8 mouse cellular contexts compared by ENCODE assay signal in the genomic region with DNA sequence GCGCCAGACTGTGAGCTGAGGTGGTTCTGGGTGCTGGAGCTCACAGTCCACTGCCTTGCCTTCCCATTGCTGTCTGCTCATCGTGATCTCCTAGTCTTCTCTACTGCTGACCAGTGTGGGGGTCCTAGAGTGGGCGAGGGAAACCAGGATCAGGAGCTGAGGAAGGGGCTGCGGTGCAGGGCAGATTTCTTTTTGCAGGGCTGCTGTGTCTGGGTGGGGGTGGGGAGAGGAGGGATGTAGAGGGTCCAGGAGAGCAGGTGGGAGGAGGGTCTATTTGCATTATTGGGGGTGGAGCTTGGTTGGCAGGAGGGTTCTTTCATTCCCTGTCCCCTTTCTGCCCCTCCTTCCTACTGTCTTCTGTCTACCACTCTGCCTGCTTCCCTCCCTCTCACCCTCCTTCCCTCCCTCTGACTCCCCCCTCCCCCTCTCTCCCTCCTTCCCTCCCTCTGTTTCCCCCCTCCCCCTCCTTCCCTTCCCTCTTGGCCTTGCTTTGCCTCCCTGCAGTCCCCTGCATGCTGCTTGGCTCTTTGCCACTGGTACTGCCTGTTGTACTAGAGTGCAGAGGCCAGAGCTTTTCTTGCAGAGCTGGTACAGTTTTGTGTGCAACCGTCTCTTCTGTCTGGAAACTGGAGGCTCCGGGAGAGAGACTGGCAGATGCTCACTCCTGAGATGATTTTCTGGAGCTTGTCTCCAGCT. TPM values are rescaled to one million over a fixed set of nuclear protein-coding genes. Genes with fewer than 3 reads are reported as not detected.
DNase-seq lines count a peak whose midpoint lies in the region; ATAC-seq and TF ChIP-seq lines count a peak whose summit lies in the region.

No protein-coding gene starts in this region.

- H3K4me3 ChIP-seq in embryonic facial prominence, embryonic 13.5 days = no peak overlapping the region
- no peak overlapping the region for H3K4me3 ChIP-seq in hindbrain, postnatal 0 days (ENCODE audit: low read length)
- no peak overlapping the region for H3K4me3 ChIP-seq in liver, embryonic 11.5 days (ENCODE audit: low read depth, low read length)

- H3K9me3 ChIP-seq in embryonic facial prominence, embryonic 13.5 days = no peaks in the 10 kb centered on the region
- H3K9me3 ChIP-seq in hindbrain, postnatal 0 days (ENCODE audit: low read length) = no peaks in the 10 kb centered on the region
- no peaks in the 10 kb centered on the region for H3K9me3 ChIP-seq in liver, embryonic 11.5 days (ENCODE audit: control insufficient read depth, low read length)

- peak; percentile 15 for DNase-seq in heart, adult 8-10 months (ENCODE audit: low spot score)
- no peak for DNase-seq in heart, adult 9 months (ENCODE audit: low spot score in 2 of 2)
- peak; percentile 68 for DNase-seq in adrenal gland, adult 2 months
- DNase-seq in hindbrain, postnatal 0 days (ENCODE audit: low spot score) = peak; percentile 91
- no peak for DNase-seq in liver, embryonic 11.5 days (ENCODE audit: low spot score)
- peak; percentile 63 for DNase-seq in ovary, postnatal 36 days (ENCODE audit: low spot score)

- H3K27me3 ChIP-seq in embryonic facial prominence, embryonic 13.5 days = no peaks in the 10 kb centered on the region
- no peaks in the 10 kb centered on the region for H3K27me3 ChIP-seq in hindbrain, postnatal 0 days (ENCODE audit: insufficient read depth, low read length)
- no peaks in the 10 kb centered on the region for H3K27me3 ChIP-seq in liver, embryonic 11.5 days (replicated peaks; ENCODE audit: control insufficient read depth, insufficient read depth, low read length)

- ATAC-seq in embryonic facial prominence, embryonic 13.5 days (ENCODE audit: insufficient number of reproducible peaks, insufficient read depth, low FRiP score, low TSS enrichment, low read depth) = no peak
- peak; percentile 61 for ATAC-seq in hindbrain, postnatal 0 days
- no peak for ATAC-seq in liver, embryonic 11.5 days (replicated peaks; ENCODE audit: low FRiP score)
- ATAC-seq in megakaryocyte-erythroid progenitor cell, adult 5-6 weeks (replicated peaks; ENCODE audit: low FRiP score, low TSS enrichment, poor library complexity, severe bottlenecking) = no peak

- peak overlapping the region; percentile 18; the same call in 1 of the 2 replicates for H3K4me2 ChIP-seq in embryonic facial prominence, embryonic 13.5 days
- 0 out of 2 replicates have a peak overlapping the region, but pooled peaks have one; percentile 1 for H3K4me2 ChIP-seq in hindbrain, postnatal 0 days (ENCODE audit: low read depth, low read length)
- H3K4me2 ChIP-seq in liver, embryonic 11.5 days = 0 out of 2 replicates have a peak overlapping the region, but pooled peaks have one; percentile 0

- peak overlapping the region; percentile 63 for H3K27ac ChIP-seq in embryonic facial prominence, embryonic 13.5 days
- peak overlapping the region; percentile 69 for H3K27ac ChIP-seq in hindbrain, postnatal 0 days
- H3K27ac ChIP-seq in liver, embryonic 11.5 days (ENCODE audit: low read depth, low read length) = peak overlapping the region; percentile 45; the same call in 1 of the 2 replicates

- H3K4me1 ChIP-seq in embryonic facial prominence, embryonic 13.5 days = peaks cover 95% of the 10 kb centered on the region
- H3K4me1 ChIP-seq in hindbrain, postnatal 0 days (ENCODE audit: insufficient read depth, low read length) = peaks cover 76% of the 10 kb centered on the region
- peaks cover 76% of the 10 kb centered on the region for H3K4me1 ChIP-seq in liver, embryonic 11.5 days (replicated peaks; ENCODE audit: control insufficient read depth, insufficient read depth, low read length)

- peak overlapping the region; percentile 27; the same call in 1 of the 2 replicates for H3K9ac ChIP-seq in embryonic facial prominence, embryonic 13.5 days
- H3K9ac ChIP-seq in hindbrain, postnatal 0 days (replicated peaks; ENCODE audit: low read length) = no peak overlapping the region
- H3K9ac ChIP-seq in liver, embryonic 11.5 days (ENCODE audit: low read depth, low read length) = no peak overlapping the region

- TF ChIP-seq CTCF in hindbrain, postnatal 0 days (IDR thresholded peaks at IDR 0.05; ENCODE audit: low read depth) = no peak

- 18% methylated on average over 6 of the region's 6 CpGs for WGBS in embryonic facial prominence, embryonic 13.5 days
- WGBS in hindbrain, postnatal 0 days = 15% methylated on average over 6 of the region's 6 CpGs
- WGBS in liver, embryonic 11.5 days = 39% methylated on average over 6 of the region's 6 CpGs

- H3K36me3 ChIP-seq in embryonic facial prominence, embryonic 13.5 days = peaks cover 58% of the 10 kb centered on the region
- H3K36me3 ChIP-seq in hindbrain, postnatal 0 days (ENCODE audit: insufficient read depth, low read length) = no peaks in the 10 kb centered on the region
- peaks cover 4% of the 10 kb centered on the region; the same call in 1 of the 2 replicates for H3K36me3 ChIP-seq in liver, embryonic 11.5 days (ENCODE audit: control insufficient read depth, insufficient read depth, low read length)

RNA-seq across cellular contexts. Expression of gene Ssbp3, which starts 28.9 kb away (rescaled TPM):
- total RNA-seq in heart, adult 8-10 months (2022) = 10 to 100 TPM; 34.2 to 42.5 (median 36.2) TPM
- 10 to 100 TPM; 73.9 to 88.5 TPM for total RNA-seq in adrenal gland, adult 2 months (2021)
- polyA plus RNA-seq in adrenal gland, adult 2 months (2012; rRNA removed) = 54.3 and 85.0 TPM in 2 replicates
- 172 and 190 TPM in 2 replicates for polyA plus RNA-seq in embryonic facial prominence, embryonic 13.5 days (2015; fragmentation: Nextera tagmentation; extraction: Ambion mirVana)
- total RNA-seq in hindbrain, postnatal 0 days (2014; rRNA removed) = 155 and 156 TPM in 2 replicates
- 102 and 108 TPM in 2 replicates for polyA plus RNA-seq in hindbrain, postnatal 0 days (2015; fragmentation: Nextera tagmentation; extraction: Ambion mirVana)
- polyA plus RNA-seq in liver, embryonic 11.5 days (2014; fragmentation: Nextera tagmentation; extraction: Ambion mirVana) = 71.1 and 89.0 TPM in 2 replicates
- total RNA-seq in megakaryocyte-erythroid progenitor cell, adult 5-6 weeks (2014; fragmentation: Nextera tagmentation) = 104 and 138 TPM in 2 replicates
- 50.5 and 63.4 TPM in 2 replicates for total RNA-seq in megakaryocyte-erythroid progenitor cell, adult 5-6 weeks (2017)

Comparison
In these comparisons a context has a peak if more than half of its experiments do, and no peak if none do; other contexts are left out.
1. DNase-seq: peak in heart, adult 8-10 months (single experiment), adrenal gland, adult 2 months (single experiment), hindbrain, postnatal 0 days (single experiment) and ovary, postnatal 36 days (single experiment); none in heart, adult 9 months (0 of 2) and liver, embryonic 11.5 days (single experiment).
2. Peak in every context shown above with its lines, with median percentiles within 50 percentile points of each other: H3K27ac ChIP-seq and H3K4me2 ChIP-seq.